Mouse (Mus musculus): Measurements from ENCODE around the gene Sh2d3c.

DNA sequence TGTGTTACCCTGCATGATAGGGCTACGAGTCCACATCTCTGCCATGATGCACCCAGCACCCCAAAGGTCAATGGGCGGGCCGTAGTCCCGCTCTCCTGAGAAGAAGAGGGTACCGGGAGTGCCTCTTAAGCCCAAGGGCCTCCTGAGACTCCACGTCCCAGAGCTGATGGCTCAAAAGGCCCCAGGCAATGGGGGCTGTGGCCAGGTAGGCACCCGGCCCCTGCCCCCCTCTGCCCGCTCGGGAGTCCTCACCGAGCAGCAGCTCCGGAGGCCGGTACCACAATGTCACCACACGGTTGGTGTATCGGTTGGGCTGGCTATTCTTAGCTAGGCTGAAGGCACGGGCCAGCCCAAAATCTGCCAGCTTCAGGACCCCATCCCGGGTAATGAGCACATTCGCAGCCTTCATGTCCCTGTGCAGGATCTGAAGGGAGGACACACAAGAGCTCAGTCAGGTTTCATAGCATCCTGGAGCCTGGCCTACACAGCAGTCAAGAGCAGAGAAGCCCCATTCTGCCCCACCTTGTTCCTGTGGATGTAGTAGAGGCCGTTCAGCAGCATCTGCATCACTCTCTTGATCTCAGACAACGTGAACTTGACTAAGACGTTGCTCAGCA is 11.2 kb upstream of the Sh2d3c start:
- TF ChIP-seq MAX (IDR thresholded peaks at IDR 0.05; ENCODE audit: low read depth) (no peak), TCF3 (IDR thresholded peaks at IDR 0.05; ENCODE audit: insufficient read length, low read depth) (no peak), POLR2A (IDR thresholded peaks at IDR 0.05; ENCODE audit: insufficient read length, low read depth) (no peak), USF1 (IDR thresholded peaks at IDR 0.05; ENCODE audit: low read depth) (no peak), E2F4 (IDR thresholded peaks at IDR 0.05; ENCODE audit: insufficient read depth) (no peak)

Measured in myocyte (in vitro differentiated cells).